Mouse (Mus musculus): ENCODE results near the gene Galnt17. TPM values are rescaled to one million over a fixed set of nuclear protein-coding genes. Genes with fewer than 3 reads are reported as not detected.
A peak's percentile ranks its signal among the peaks of the same experiment; 100 is the strongest.

Gene Galnt17
- polyA plus RNA-seq, 1 experiment = 0.73 TPM

DNA sequence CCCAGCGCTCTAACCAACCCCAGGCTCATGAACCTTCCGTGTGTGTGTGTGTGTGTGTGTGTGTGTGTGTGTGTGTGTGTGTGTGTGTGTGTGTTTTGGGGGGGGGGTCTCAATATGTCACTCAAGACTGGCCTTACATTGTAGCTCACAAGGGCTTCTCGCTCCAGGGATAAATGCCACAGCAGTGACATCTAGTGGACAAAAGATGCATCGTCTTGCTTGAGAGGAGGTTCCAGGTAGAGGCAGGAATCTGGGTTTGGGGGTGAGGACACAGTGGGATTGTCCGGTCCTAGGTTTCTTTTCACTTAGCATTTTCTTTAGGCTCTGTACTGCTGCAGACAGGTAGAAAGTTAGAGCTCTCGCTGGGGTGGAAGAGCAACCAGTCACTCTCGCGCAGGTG is 450.1 kb downstream of the Galnt17 start:
- H3K27me3 ChIP-seq (ENCODE audit: control insufficient read depth, insufficient read depth, low read length, poor library complexity, severe bottlenecking) = no peaks in the 10 kb centered on the region
- H3K27ac ChIP-seq (ENCODE audit: insufficient read depth, low read length) = no peak overlapping the region
- H3K4me1 ChIP-seq (ENCODE audit: control insufficient read depth, insufficient read depth, low read length) = no peaks in the 10 kb centered on the region
- no peak overlapping the region for H3K4me3 ChIP-seq (ENCODE audit: low read depth, low read length)
- no peaks in the 10 kb centered on the region for H3K9me3 ChIP-seq (replicated peaks; ENCODE audit: control insufficient read depth, insufficient read depth, low read length, poor library complexity, severe bottlenecking)
- TF ChIP-seq POLR2A (IDR thresholded peaks at IDR 0.05; ENCODE audit: insufficient read depth, low read length) (no peak), CTCF (IDR thresholded peaks at IDR 0.05; ENCODE audit: low read depth, low read length) (peak; percentile 55), EP300 (IDR thresholded peaks at IDR 0.05; ENCODE audit: insufficient read depth, low read depth, low read length) (no peak)
- no peak overlapping the region for H3K9ac ChIP-seq (ENCODE audit: low read depth, poor library complexity, severe bottlenecking)
- no peaks in the 10 kb centered on the region for H3K36me3 ChIP-seq (ENCODE audit: control insufficient read depth, insufficient read depth, low read length, poor library complexity, severe bottlenecking)

DNA sequence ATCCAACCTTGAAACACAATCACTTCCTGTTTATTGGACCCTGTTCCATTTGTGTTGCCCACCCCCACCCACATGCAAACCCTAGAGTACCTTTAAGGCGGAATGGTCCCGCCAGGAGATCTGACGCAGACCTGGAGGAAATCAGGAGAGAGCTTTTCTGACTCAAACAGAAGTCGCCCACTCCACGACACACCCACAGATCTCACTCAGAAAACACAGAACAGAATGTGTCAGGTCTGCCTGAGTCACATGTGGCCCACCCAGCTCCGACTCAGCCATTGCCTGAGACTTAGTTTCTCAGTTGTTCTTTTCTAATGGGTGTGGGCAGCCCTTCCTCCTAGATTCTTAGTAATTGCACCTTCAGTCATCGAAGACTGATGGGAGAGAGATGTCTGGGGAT is 453.9 kb downstream of the Galnt17 start:
- Histone ChIP-seq H3K9ac (ENCODE audit: low read depth, poor library complexity, severe bottlenecking) (no peak overlapping the region), H3K36me3 (ENCODE audit: control insufficient read depth, insufficient read depth, low read length, poor library complexity, severe bottlenecking) (no peaks in the 10 kb centered on the region), H3K4me1 (ENCODE audit: control insufficient read depth, insufficient read depth, low read length) (no peaks in the 10 kb centered on the region), H3K27me3 (ENCODE audit: control insufficient read depth, insufficient read depth, low read length, poor library complexity, severe bottlenecking) (no peaks in the 10 kb centered on the region), H3K9me3 (replicated peaks; ENCODE audit: control insufficient read depth, insufficient read depth, low read length, poor library complexity, severe bottlenecking) (no peaks in the 10 kb centered on the region), H3K4me3 (ENCODE audit: low read depth, low read length) (no peak overlapping the region), H3K27ac (ENCODE audit: insufficient read depth, low read length) (no peak overlapping the region)
- no peak for TF ChIP-seq EP300 (IDR thresholded peaks at IDR 0.05; ENCODE audit: insufficient read depth, low read depth, low read length)
- TF ChIP-seq CTCF (IDR thresholded peaks at IDR 0.05; ENCODE audit: low read depth, low read length) = no peak
- TF ChIP-seq POLR2A (IDR thresholded peaks at IDR 0.05; ENCODE audit: insufficient read depth, low read length) = no peak

GRCm38 (mm10) chr5:130853371-130853770 is 454.9 kb downstream of the Galnt17 start:
- H3K4me1 ChIP-seq (ENCODE audit: control insufficient read depth, insufficient read depth, low read length) = no peaks in the 10 kb centered on the region
- H3K27me3 ChIP-seq (ENCODE audit: control insufficient read depth, insufficient read depth, low read length, poor library complexity, severe bottlenecking) = no peaks in the 10 kb centered on the region
- no peak overlapping the region for H3K9ac ChIP-seq (ENCODE audit: low read depth, poor library complexity, severe bottlenecking)
- H3K9me3 ChIP-seq (replicated peaks; ENCODE audit: control insufficient read depth, insufficient read depth, low read length, poor library complexity, severe bottlenecking) = no peaks in the 10 kb centered on the region
- TF ChIP-seq CTCF (IDR thresholded peaks at IDR 0.05; ENCODE audit: low read depth, low read length) (peak; percentile 100), EP300 (IDR thresholded peaks at IDR 0.05; ENCODE audit: insufficient read depth, low read depth, low read length) (no peak)
- H3K27ac ChIP-seq (ENCODE audit: insufficient read depth, low read length) = no peak overlapping the region
- H3K36me3 ChIP-seq (ENCODE audit: control insufficient read depth, insufficient read depth, low read length, poor library complexity, severe bottlenecking) = no peaks in the 10 kb centered on the region
- H3K4me3 ChIP-seq (ENCODE audit: low read depth, low read length) = no peak overlapping the region

DNA sequence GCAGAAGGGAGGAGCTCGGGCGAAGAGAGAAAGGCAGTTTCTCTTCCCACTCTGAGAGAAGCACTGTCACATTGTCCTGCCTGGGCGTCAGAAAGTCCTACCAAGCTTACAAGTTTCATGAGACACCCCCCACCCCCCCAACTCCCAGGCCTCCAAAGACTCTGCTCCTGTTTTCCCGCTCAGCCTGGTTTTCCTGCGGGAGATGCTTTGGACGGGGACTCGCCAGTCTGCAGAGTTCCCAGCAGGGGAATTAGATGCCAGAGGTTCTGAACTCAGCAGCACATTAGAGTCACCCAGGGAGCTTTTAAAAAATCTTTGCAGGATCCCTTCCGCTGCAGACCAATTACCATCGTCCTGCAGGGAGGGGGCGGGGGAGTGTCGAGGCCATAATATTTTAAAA is 456.1 kb downstream of the Galnt17 start:
- Histone ChIP-seq H3K4me1 (ENCODE audit: control insufficient read depth, insufficient read depth, low read length) (no peaks in the 10 kb centered on the region), H3K9me3 (replicated peaks; ENCODE audit: control insufficient read depth, insufficient read depth, low read length, poor library complexity, severe bottlenecking) (no peaks in the 10 kb centered on the region), H3K27me3 (ENCODE audit: control insufficient read depth, insufficient read depth, low read length, poor library complexity, severe bottlenecking) (no peaks in the 10 kb centered on the region), H3K36me3 (ENCODE audit: control insufficient read depth, insufficient read depth, low read length, poor library complexity, severe bottlenecking) (no peaks in the 10 kb centered on the region), H3K4me3 (ENCODE audit: low read depth, low read length) (no peak overlapping the region), H3K27ac (ENCODE audit: insufficient read depth, low read length) (no peak overlapping the region), H3K9ac (ENCODE audit: low read depth, poor library complexity, severe bottlenecking) (no peak overlapping the region)
- TF ChIP-seq POLR2A (IDR thresholded peaks at IDR 0.05; ENCODE audit: insufficient read depth, low read length) (no peak), EP300 (IDR thresholded peaks at IDR 0.05; ENCODE audit: insufficient read depth, low read depth, low read length) (no peak), CTCF (IDR thresholded peaks at IDR 0.05; ENCODE audit: low read depth, low read length) (no peak)

DNA sequence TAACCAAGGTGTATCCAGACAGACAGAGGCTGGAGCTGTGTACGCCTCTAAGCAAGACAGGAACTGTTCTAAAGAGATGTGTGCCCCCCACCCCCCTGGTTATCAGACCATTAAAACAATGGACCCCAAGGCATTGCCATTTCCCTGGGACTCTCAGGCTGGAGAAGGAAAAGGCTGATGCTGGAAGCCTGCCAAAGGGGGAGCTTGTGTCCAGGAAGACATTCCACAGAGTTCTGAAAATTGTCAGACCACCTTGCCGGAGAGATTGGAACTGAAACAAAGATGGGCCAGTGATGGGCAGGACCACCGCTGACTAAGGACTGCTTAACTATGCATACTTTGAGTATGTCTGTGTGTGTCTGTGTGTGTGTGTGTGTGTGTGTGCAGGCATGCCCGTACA is 458.7 kb downstream of the Galnt17 start:
- no peaks in the 10 kb centered on the region for H3K36me3 ChIP-seq (ENCODE audit: control insufficient read depth, insufficient read depth, low read length, poor library complexity, severe bottlenecking)
- H3K27ac ChIP-seq (ENCODE audit: insufficient read depth, low read length) = no peak overlapping the region
- H3K4me1 ChIP-seq (ENCODE audit: control insufficient read depth, insufficient read depth, low read length) = no peaks in the 10 kb centered on the region
- no peak overlapping the region for H3K4me3 ChIP-seq (ENCODE audit: low read depth, low read length)
- H3K9ac ChIP-seq (ENCODE audit: low read depth, poor library complexity, severe bottlenecking) = no peak overlapping the region
- TF ChIP-seq CTCF (IDR thresholded peaks at IDR 0.05; ENCODE audit: low read depth, low read length) (no peak), EP300 (IDR thresholded peaks at IDR 0.05; ENCODE audit: insufficient read depth, low read depth, low read length) (no peak), POLR2A (IDR thresholded peaks at IDR 0.05; ENCODE audit: insufficient read depth, low read length) (no peak)
- H3K27me3 ChIP-seq (ENCODE audit: control insufficient read depth, insufficient read depth, low read length, poor library complexity, severe bottlenecking) = no peaks in the 10 kb centered on the region
- no peaks in the 10 kb centered on the region for H3K9me3 ChIP-seq (replicated peaks; ENCODE audit: control insufficient read depth, insufficient read depth, low read length, poor library complexity, severe bottlenecking)

DNA sequence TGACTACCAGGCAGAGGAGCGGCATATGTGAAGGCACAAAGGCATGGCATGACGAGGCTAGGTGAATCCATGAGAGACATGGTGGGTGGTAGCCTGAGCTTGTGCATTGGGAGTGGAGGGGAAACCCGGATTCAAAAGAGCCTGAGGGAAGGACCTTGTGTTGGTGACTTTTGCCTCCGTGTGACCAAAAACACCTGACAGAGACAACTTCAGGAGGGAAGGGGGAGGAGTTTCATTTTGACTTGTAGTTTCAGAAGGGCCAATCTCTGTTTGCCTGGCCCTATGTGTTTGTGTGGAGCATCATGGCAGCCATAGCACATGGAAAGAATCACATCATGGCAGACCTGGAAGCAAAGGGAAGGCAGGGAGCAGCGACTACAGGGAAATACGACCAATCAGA is 459.7 kb downstream of the Galnt17 start:
- H3K4me1 ChIP-seq (ENCODE audit: control insufficient read depth, insufficient read depth, low read length) = no peaks in the 10 kb centered on the region
- TF ChIP-seq EP300 (IDR thresholded peaks at IDR 0.05; ENCODE audit: insufficient read depth, low read depth, low read length) (no peak), POLR2A (IDR thresholded peaks at IDR 0.05; ENCODE audit: insufficient read depth, low read length) (no peak), CTCF (IDR thresholded peaks at IDR 0.05; ENCODE audit: low read depth, low read length) (no peak)
- H3K9ac ChIP-seq (ENCODE audit: low read depth, poor library complexity, severe bottlenecking) = no peak overlapping the region
- no peak overlapping the region for H3K27ac ChIP-seq (ENCODE audit: insufficient read depth, low read length)
- H3K9me3 ChIP-seq (replicated peaks; ENCODE audit: control insufficient read depth, insufficient read depth, low read length, poor library complexity, severe bottlenecking) = no peaks in the 10 kb centered on the region
- no peak overlapping the region for H3K4me3 ChIP-seq (ENCODE audit: low read depth, low read length)
- no peaks in the 10 kb centered on the region for H3K36me3 ChIP-seq (ENCODE audit: control insufficient read depth, insufficient read depth, low read length, poor library complexity, severe bottlenecking)
- no peaks in the 10 kb centered on the region for H3K27me3 ChIP-seq (ENCODE audit: control insufficient read depth, insufficient read depth, low read length, poor library complexity, severe bottlenecking)
